Mouse (Mus musculus) activated CD4-positive, CD25-positive, alpha-beta regulatory T cell (primary cell): ENCODE results near the gene Gm3558. TPM values are rescaled to one million over a fixed set of nuclear protein-coding genes. Genes with fewer than 3 reads are reported as not detected.

Source experiments
- polyA plus RNA-seq, 2 experiments: library from polyadenylated mRNA; unstranded; fragments of 100-300 nt; shearing (Covaris generic); gene quantifications; one replicate each; pipeline ENCODE4 v1.2.1; 2017

Gene Gm3558
- polyA plus RNA-seq, result 1 to 10 TPM in 1 of 2 experiments, under 1 TPM in 1; 0.47 to 1.2 TPM

DNA sequence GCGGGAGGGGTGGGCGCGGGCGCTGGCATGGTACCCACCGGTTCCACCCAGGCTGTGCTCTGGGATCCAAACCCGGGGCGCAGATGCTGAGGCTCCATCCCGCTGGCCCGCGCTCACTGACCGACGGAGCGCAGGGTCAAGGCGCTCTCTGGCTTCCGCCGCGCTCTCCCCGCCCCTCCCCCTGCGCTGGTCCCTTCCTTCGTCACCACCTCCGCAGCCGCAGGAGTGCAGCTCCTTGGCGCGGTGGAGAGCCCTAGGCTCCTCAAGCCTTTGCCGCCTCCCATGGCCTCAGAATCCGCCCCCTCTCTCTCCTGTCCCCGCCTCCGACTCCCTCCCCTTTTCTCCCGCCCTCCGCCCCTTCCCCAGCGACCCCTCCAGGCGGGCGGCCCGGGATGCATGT lies at the start of gene Gm3558:
TSS of gene Gm3558 (minus strand) at position 185 of the 400 bp plus-strand sequence.

DNA sequence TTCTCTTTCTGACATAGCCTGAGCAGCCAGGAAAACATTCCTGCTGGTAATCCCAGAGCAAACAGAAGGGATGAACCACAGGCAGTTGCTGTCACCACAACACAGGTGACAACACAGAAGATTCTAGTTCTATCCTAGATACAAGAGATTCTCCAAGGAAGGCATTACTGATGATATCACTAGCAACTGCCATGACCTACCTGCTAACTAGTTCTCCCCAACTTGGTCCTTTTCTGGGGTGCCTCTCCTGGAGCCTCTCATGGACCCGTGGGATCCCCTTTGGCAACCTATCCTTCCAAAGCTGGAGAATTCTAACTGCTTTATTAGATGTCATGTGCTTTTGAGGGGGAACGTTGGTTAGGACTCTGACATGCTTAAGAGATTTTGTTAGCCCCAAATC lies 27.1 kb upstream of the Gm3558 start, which contains the start of gene Gm10338:
TSS of gene Gm10338 (minus strand) at position 101 of the 400 bp plus-strand sequence.

Other genes with a start within 250 kb of the Gm3558 start
- not detected for gene Gm5797, start 236.2 kb downstream of the Gm3558 start, polyA plus RNA-seq
- not detected for gene Gm8374, start 203.4 kb downstream of the Gm3558 start, polyA plus RNA-seq
- gene Gm3755, start 117.6 kb downstream of the Gm3558 start, polyA plus RNA-seq, result under 1 TPM in 1 of 2 experiments, not detected in 1; 0.17 TPM
- 1 to 10 TPM; 1.7 to 6.4 TPM for gene Gm3752, start 84.8 kb downstream of the Gm3558 start, polyA plus RNA-seq
- gene Gm10338, start 27.0 kb upstream of the Gm3558 start, polyA plus RNA-seq, result not detected
- not detected for gene Gm10128, start 75.4 kb upstream of the Gm3558 start, polyA plus RNA-seq
- gene Gm26661, start 223.0 kb upstream of the Gm3558 start, polyA plus RNA-seq, result not detected
- 10 to 100 TPM in 1 of 2 experiments, 1 to 10 TPM in 1; 5.4 to 17.3 TPM for gene Flnb, start 249.4 kb upstream of the Gm3558 start, polyA plus RNA-seq